Mouse (Mus musculus) mature B cell (primary cell): Measurements from ENCODE around the gene Snx17.

Experiments used
- in situ Hi-C: fragments of 300-500 bp; cut with MboI; formaldehyde crosslinking; loops from 2 replicates; pipeline ENCODE4 v1.14.3; 2019

Gene Snx17

GRCm38 (mm10) chr5:31192939-31193630, at the start of gene Snx17, which contains the start of gene Eif2b4:
Gene Snx17 (plus strand): TSS chr5:31193227.
Gene Eif2b4 (minus strand): TSS chr5:31193430.
- in situ Hi-C loops, result loop anchor here (5.0 kb wide), 1 partner anchor 134 kb away; no protein-coding TSS in a partner anchor

- in situ Hi-C loops, result no loop called here
These were observed 43.2 kb upstream of the Snx17 start for GRCm38 (mm10) chr5:31149781-31150180.

- in situ Hi-C loops, result no loop called here
These were observed 41.3 kb upstream of the Snx17 start for GRCm38 (mm10) chr5:31151746-31152145.

- in situ Hi-C loops, result no loop called here
These were observed 39.4 kb upstream of the Snx17 start for GRCm38 (mm10) chr5:31153516-31154151.

- in situ Hi-C loops, result no loop called here
These were observed 38.9 kb upstream of the Snx17 start, which contains the start of gene Mpv17 for GRCm38 (mm10) chr5:31154152-31154553. Gene Mpv17 (minus strand): TSS chr5:31154251.

GRCm38 (mm10) chr5:31162462-31162861, 30.6 kb upstream of the Snx17 start:
- in situ Hi-C loops, result no loop called here

GRCm38 (mm10) chr5:31164878-31165277, 28.1 kb upstream of the Snx17 start:
- in situ Hi-C loops, result no loop called here

GRCm38 (mm10) chr5:31168630-31169029, 24.4 kb upstream of the Snx17 start:
- in situ Hi-C loops, result no loop called here

- in situ Hi-C loops, result no loop called here
These were observed 13.7 kb upstream of the Snx17 start for GRCm38 (mm10) chr5:31179301-31179765.

GRCm38 (mm10) chr5:31179766-31180630, 13.0 kb upstream of the Snx17 start, which contains the start of the genes Gm29609 and Gtf3c2:
Gene Gm29609 (minus strand): TSS chr5:31179911.
Gene Gtf3c2 (minus strand): TSS chr5:31180144.
- in situ Hi-C loops, result no loop called here

- in situ Hi-C loops, result no loop called here
These were observed 11.8 kb upstream of the Snx17 start for GRCm38 (mm10) chr5:31181183-31181770.

- in situ Hi-C loops, result no loop called here
These were observed 9.3 kb upstream of the Snx17 start for GRCm38 (mm10) chr5:31183678-31184077.

- in situ Hi-C loops, result no loop called here
These were observed 4.7 kb upstream of the Snx17 start for GRCm38 (mm10) chr5:31188223-31188840.

- in situ Hi-C loops, result loop anchor here (5.0 kb wide), 1 partner anchor 137 kb away; no protein-coding TSS in a partner anchor
These were observed 2.8 kb upstream of the Snx17 start for GRCm38 (mm10) chr5:31190201-31190600.

- in situ Hi-C loops, result loop anchor here (5.0 kb wide), 1 partner anchor 135 kb away; no protein-coding TSS in a partner anchor
These were observed 735 bp upstream of the Snx17 start for GRCm38 (mm10) chr5:31192045-31192938.

- in situ Hi-C loops, result loop anchor here (5.0 kb wide), 1 partner anchor 134 kb away; no protein-coding TSS in a partner anchor
These were observed 729 bp downstream of the Snx17 start for GRCm38 (mm10) chr5:31193631-31194281.

GRCm38 (mm10) chr5:31194486-31195485, 1.8 kb downstream of the Snx17 start:
- in situ Hi-C loops, result loop anchor here (5.0 kb wide), 1 partner anchor 133 kb away; no protein-coding TSS in a partner anchor

GRCm38 (mm10) chr5:31195671-31196070, 2.6 kb downstream of the Snx17 start:
- in situ Hi-C loops, result no loop called here
